Mouse (Mus musculus) forebrain, embryonic 13.5 days (tissue): ENCODE data around the gene Wipf3. TPM values are rescaled to one million over a fixed set of nuclear protein-coding genes. Genes with fewer than 3 reads are reported as not detected.

Experiments used
- ATAC-seq: fragments of 200-750 bp; cut with Nextera tagmentation; 2 replicates; pipeline ENCODE4 v1.8.0; 2017
- H3K27ac ChIP-seq: fragments of 300-500 bp; sonication (generic); 2 replicates; pipeline ENCODE4 v1.5.1; 2015; ENCODE audit warnings: inconsistent platforms, mild to moderate bottlenecking, moderate library complexity
- H3K27me3 ChIP-seq: fragments of 300-500 bp; sonication (generic); 2 replicates; pipeline ENCODE4 v1.6.1; 2015; ENCODE audit warnings: mild to moderate bottlenecking, inconsistent platforms
- H3K36me3 ChIP-seq: fragments of 300-500 bp; sonication (generic); 2 replicates; pipeline ENCODE4 v1.6.1; 2015; ENCODE audit warnings: mild to moderate bottlenecking, inconsistent platforms; ENCODE audit not compliant: poor library complexity, severe bottlenecking
- H3K4me1 ChIP-seq: fragments of 300-500 bp; sonication (generic); 2 replicates; pipeline ENCODE4 v1.6.1; 2015; ENCODE audit warnings: inconsistent platforms
- H3K4me2 ChIP-seq: fragments of 300-500 bp; sonication (generic); 2 replicates; pipeline ENCODE4 v1.6.1; 2015; ENCODE audit warnings: inconsistent platforms, mild to moderate bottlenecking, moderate library complexity
- H3K4me3 ChIP-seq: fragments of 300-500 bp; sonication (generic); 2 replicates; pipeline ENCODE4 v1.5.1; 2015; ENCODE audit warnings: mild to moderate bottlenecking, inconsistent platforms
- H3K9ac ChIP-seq: fragments of 300-500 bp; sonication (generic); 2 replicates; pipeline ENCODE4 v1.6.1; 2015; ENCODE audit warnings: mild to moderate bottlenecking, inconsistent platforms
- H3K9me3 ChIP-seq: fragments of 300-500 bp; sonication (generic); replicated peaks from 2 replicates; pipeline ENCODE4 v1.6.1; 2016; ENCODE audit warnings: inconsistent platforms
- WGBS: fragments of 180-500 bp; shearing (Covaris S2); methylation state at CpG from one replicate; pipeline ENCODE4 v1.1.7; 2015; 5-methylcytosine and 5-hydroxymethylcytosine counted together
- polyA plus RNA-seq: library from polyadenylated mRNA; unstranded; fragments of >200 nt; fragmentation: Nextera tagmentation; extraction: Ambion mirVana; gene quantifications from 2 replicates; pipeline ENCODE4 v1.2.1, GENCODE M21; 2015

The Wipf3 gene
- polyA plus RNA-seq, 1 experiment from 2014 or later, result 2.4 TPM

GRCm38 (mm10) chr6:54435663-54436062 is 6.3 kb downstream of the Wipf3 start:
- Histone ChIP-seq H3K9me3 (no peaks in the 10 kb centered on the region), H3K9ac (no peak overlapping the region), H3K27ac (no peak overlapping the region), H3K4me2 (no peak overlapping the region), H3K36me3 (no peaks in the 10 kb centered on the region), H3K4me1 (peaks cover 52% of the 10 kb centered on the region), H3K4me3 (no peak overlapping the region), H3K27me3 (peaks cover 5% of the 10 kb centered on the region)
- WGBS, result 29% methylated on average over 7 of the region's 7 CpGs
- ATAC-seq, result no peak; the same call in 1 of the 2 replicates

DNA sequence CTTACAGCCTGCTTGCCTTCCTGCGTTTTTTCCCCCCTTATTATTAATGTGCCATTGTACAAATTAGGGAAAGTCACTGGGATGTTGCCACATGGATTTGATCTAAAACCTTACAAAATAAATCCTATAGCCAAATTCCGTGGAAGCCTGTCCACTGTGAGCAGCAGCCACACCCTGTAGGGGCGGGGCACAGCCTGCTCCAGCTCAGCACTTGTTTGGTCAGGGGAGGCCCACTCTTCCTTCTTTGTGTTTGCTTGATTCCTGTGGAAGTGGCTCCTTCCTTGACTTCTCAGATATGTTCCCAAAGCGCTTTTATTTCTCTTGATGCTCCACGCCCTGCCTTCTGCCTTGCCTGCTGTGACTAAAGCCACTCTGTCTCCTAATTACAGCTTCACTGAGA is 6.9 kb downstream of the Wipf3 start:
- no peaks in the 10 kb centered on the region for H3K9me3 ChIP-seq
- peaks cover 46% of the 10 kb centered on the region for H3K4me1 ChIP-seq
- H3K9ac ChIP-seq, result no peak overlapping the region
- WGBS, result 72% methylated on average over 5 of the region's 5 CpGs
- H3K4me2 ChIP-seq, result no peak overlapping the region
- H3K27ac ChIP-seq, result no peak overlapping the region
- no peaks in the 10 kb centered on the region for H3K36me3 ChIP-seq
- H3K4me3 ChIP-seq, result no peak overlapping the region
- ATAC-seq, result no peak
- H3K27me3 ChIP-seq, result no peaks in the 10 kb centered on the region

DNA sequence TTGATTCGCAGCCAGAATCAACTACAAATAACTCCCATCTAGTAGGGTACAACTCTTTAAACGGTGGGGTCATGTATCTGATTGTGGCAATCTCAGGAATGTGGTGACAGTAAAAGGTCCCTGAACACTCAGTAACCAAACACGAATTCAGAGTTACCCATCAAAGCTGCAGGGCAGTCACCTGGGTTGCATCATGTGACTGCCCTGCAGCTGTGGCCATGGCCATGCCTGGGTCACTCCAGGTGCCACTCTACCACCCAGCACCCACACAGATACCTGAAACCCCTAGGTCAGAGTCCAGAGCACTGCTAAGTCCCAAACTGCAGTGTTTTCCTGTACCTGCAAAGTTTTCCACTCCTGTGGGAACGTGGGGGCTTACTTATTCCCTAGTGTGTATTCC is 9.1 kb downstream of the Wipf3 start:
- no peak overlapping the region for H3K4me3 ChIP-seq
- peaks cover 26% of the 10 kb centered on the region for H3K4me1 ChIP-seq
- no peaks in the 10 kb centered on the region for H3K9me3 ChIP-seq
- 89% methylated on average over 4 of the region's 4 CpGs for whole genome bisulfite sequencing
- H3K27me3 ChIP-seq, result no peaks in the 10 kb centered on the region
- no peaks in the 10 kb centered on the region for H3K36me3 ChIP-seq
- ATAC-seq, result no peak
- no peak overlapping the region for H3K4me2 ChIP-seq
- H3K9ac ChIP-seq, result no peak overlapping the region
- no peak overlapping the region for H3K27ac ChIP-seq

DNA sequence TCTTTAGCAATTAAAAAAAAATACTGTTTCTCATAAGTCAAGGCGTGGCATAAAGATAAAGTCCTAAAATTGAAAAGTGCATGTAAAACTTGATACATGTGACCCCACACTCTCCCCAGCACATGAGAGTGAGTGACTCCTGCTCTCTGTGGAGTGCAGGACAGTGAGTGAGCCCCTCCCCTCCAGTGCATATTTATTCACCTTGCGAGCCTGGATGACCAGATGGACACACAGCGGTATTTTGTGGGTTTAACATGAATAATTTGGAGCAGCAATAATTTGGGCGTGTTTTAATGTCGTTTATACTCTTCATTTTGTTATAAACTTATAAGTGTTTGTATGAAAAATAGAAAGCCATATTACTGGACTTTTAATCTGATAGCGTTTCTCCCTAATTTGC is 11.3 kb downstream of the Wipf3 start:
- Histone ChIP-seq H3K27ac (no peak overlapping the region), H3K9ac (no peak overlapping the region), H3K4me2 (no peak overlapping the region), H3K36me3 (no peaks in the 10 kb centered on the region), H3K27me3 (no peaks in the 10 kb centered on the region), H3K4me3 (no peak overlapping the region), H3K4me1 (peaks cover 11% of the 10 kb centered on the region), H3K9me3 (no peaks in the 10 kb centered on the region)
- ATAC-seq, result no peak
- WGBS, result 93% methylated on average over 6 of the region's 6 CpGs

GRCm38 (mm10) chr6:54443657-54444056 is 14.3 kb downstream of the Wipf3 start:
- Histone ChIP-seq H3K27me3 (no peaks in the 10 kb centered on the region), H3K36me3 (no peaks in the 10 kb centered on the region), H3K9ac (no peak overlapping the region), H3K4me1 (peaks cover 6% of the 10 kb centered on the region; the same call in 1 of the 2 replicates), H3K27ac (no peak overlapping the region), H3K4me2 (no peak overlapping the region), H3K4me3 (no peak overlapping the region), H3K9me3 (no peaks in the 10 kb centered on the region)
- 86% methylated on average over 4 of the region's 4 CpGs for WGBS
- no peak for ATAC-seq

DNA sequence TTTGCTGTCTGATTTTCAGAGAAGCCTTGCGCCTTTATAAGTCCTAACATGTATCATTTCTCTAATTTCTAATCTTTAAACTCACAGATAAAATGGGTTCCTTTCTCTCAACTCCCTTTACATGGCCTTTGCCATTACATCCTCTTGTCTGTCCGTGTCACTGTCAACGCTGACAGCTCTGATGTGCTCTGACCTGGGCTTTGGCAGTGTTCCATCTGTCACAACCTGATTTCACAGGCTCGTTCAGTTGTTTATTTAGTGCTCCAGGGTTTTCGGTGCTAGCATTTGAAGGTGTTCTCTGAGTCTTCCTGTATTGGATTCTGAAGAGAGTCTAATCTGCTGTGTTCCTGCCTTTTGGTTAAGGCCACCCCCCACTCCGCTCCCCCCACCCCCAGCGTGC is 14.7 kb downstream of the Wipf3 start:
- H3K4me2 ChIP-seq, result no peak overlapping the region
- no peaks in the 10 kb centered on the region for H3K27me3 ChIP-seq
- H3K9me3 ChIP-seq, result no peaks in the 10 kb centered on the region
- 72% methylated on average over 7 of the region's 7 CpGs for WGBS
- peaks cover 6% of the 10 kb centered on the region; the same call in 1 of the 2 replicates for H3K4me1 ChIP-seq
- no peak overlapping the region for H3K4me3 ChIP-seq
- no peak overlapping the region for H3K27ac ChIP-seq
- no peaks in the 10 kb centered on the region for H3K36me3 ChIP-seq
- H3K9ac ChIP-seq, result no peak overlapping the region
- no peak for ATAC-seq

- H3K4me2 ChIP-seq, result no peak overlapping the region
- no peak overlapping the region for H3K9ac ChIP-seq
- H3K27me3 ChIP-seq, result no peaks in the 10 kb centered on the region
- no peaks in the 10 kb centered on the region for H3K36me3 ChIP-seq
- WGBS, result 91% methylated on average over 7 of the region's 7 CpGs
- peaks cover 6% of the 10 kb centered on the region; the same call in 1 of the 2 replicates for H3K4me1 ChIP-seq
- no peak overlapping the region for H3K4me3 ChIP-seq
- no peak overlapping the region for H3K27ac ChIP-seq
- ATAC-seq, result no peak
- H3K9me3 ChIP-seq, result no peaks in the 10 kb centered on the region
These were observed 15.9 kb downstream of the Wipf3 start for GRCm38 (mm10) chr6:54445249-54445818.

DNA sequence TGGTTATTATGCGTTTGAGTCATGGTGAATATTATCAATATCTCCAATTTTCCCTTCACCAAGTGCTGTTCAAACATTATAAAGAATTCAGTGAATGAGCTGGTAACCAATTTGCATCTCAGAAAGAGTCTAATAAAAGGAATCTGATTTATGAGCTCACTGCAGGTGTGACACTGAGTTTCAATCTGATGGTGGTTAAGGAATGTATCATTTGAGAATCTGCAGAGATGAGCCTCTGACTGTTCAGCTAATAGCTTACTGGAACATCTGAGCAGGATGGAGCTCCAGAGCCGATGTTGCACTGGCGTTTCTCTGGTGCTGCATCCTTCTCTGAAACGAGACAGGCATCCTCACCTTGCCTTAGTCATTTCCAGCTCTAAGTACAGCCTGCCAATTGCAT is 17.9 kb downstream of the Wipf3 start:
- H3K4me3 ChIP-seq, result no peak overlapping the region
- H3K4me1 ChIP-seq, result peaks cover 6% of the 10 kb centered on the region; the same call in 1 of the 2 replicates
- no peaks in the 10 kb centered on the region for H3K27me3 ChIP-seq
- 0 out of 2 replicates have a peak, but pooled peaks have one; percentile 21 for ATAC-seq
- WGBS, result 78% methylated on average over 4 of the region's 4 CpGs
- peak overlapping the region; percentile 5; the same call in 1 of the 2 replicates for H3K27ac ChIP-seq
- no peak overlapping the region for H3K4me2 ChIP-seq
- H3K9me3 ChIP-seq, result no peaks in the 10 kb centered on the region
- H3K36me3 ChIP-seq, result no peaks in the 10 kb centered on the region
- H3K9ac ChIP-seq, result no peak overlapping the region

DNA sequence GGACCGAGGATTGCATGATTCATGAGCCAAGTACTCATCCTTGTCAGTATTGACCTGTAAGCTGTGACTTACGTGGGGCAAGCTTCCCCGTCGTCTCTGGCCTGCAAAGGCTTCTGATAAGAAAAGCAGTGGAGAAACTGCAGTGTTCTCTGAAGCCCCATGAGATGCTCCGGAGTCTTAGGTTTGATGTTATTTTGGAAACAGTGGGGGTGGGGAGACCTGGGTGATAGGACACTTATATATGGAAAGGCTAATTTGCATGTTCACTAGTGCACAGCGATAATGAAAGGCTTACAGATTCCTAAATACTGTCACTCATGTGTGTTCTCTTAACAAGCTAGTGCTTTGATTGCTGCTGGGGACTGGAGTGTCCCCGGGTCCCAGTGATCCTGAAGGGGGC is 30.3 kb downstream of the Wipf3 start:
- no peak overlapping the region for H3K27ac ChIP-seq
- H3K9me3 ChIP-seq, result no peaks in the 10 kb centered on the region
- no peak for ATAC-seq
- peaks cover 42% of the 10 kb centered on the region for H3K4me1 ChIP-seq
- no peak overlapping the region for H3K9ac ChIP-seq
- H3K4me3 ChIP-seq, result no peak overlapping the region
- WGBS, result 52% methylated on average over 7 of the region's 7 CpGs
- peaks cover 12% of the 10 kb centered on the region; the same call in 1 of the 2 replicates for H3K27me3 ChIP-seq
- no peak overlapping the region for H3K4me2 ChIP-seq
- no peaks in the 10 kb centered on the region for H3K36me3 ChIP-seq

DNA sequence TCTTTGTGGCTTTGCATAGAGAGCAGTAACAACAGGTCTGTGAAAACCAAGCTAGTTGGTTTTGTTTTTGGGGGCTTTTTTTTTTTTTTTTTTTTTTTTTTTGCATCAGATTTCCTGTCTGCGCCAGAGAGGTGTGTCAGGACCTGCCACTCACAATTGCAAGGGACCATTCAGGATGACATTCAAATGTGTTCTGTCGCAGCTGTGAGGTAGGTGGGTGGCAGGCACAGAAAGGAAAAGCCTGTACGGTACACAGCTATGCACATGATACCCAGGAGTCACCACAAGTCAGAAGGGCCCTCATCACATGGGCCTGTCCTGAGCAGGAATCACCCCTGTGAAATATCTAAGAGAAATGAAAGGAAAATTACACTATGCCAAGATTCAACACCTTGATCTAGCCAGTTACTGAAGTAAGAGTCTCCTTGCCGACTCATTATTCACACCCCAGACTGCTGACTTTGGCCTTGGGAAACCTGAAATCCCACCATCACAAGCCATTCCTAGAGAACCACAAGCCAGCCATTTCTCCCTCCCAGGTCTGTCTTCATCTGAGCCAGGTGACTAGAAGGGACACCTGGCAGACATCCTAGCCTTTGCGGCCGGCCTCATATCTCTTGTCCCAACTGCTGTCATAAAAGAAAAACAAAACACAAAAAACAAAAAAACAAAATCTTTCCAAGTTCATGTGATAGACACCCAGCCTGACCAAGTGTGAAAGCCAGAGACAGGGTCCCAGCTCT is 30.9 kb downstream of the Wipf3 start:
- peaks cover 17% of the 10 kb centered on the region; the same call in 1 of the 2 replicates for H3K27me3 ChIP-seq
- H3K4me3 ChIP-seq, result no peak overlapping the region
- H3K36me3 ChIP-seq, result no peaks in the 10 kb centered on the region
- ATAC-seq, result peak; percentile 42; the same call in 1 of the 2 replicates
- H3K9me3 ChIP-seq, result no peaks in the 10 kb centered on the region
- H3K4me2 ChIP-seq, result no peak overlapping the region
- 66% methylated on average over 6 of the region's 6 CpGs for WGBS
- H3K9ac ChIP-seq, result no peak overlapping the region
- H3K27ac ChIP-seq, result no peak overlapping the region
- H3K4me1 ChIP-seq, result peaks cover 42% of the 10 kb centered on the region

DNA sequence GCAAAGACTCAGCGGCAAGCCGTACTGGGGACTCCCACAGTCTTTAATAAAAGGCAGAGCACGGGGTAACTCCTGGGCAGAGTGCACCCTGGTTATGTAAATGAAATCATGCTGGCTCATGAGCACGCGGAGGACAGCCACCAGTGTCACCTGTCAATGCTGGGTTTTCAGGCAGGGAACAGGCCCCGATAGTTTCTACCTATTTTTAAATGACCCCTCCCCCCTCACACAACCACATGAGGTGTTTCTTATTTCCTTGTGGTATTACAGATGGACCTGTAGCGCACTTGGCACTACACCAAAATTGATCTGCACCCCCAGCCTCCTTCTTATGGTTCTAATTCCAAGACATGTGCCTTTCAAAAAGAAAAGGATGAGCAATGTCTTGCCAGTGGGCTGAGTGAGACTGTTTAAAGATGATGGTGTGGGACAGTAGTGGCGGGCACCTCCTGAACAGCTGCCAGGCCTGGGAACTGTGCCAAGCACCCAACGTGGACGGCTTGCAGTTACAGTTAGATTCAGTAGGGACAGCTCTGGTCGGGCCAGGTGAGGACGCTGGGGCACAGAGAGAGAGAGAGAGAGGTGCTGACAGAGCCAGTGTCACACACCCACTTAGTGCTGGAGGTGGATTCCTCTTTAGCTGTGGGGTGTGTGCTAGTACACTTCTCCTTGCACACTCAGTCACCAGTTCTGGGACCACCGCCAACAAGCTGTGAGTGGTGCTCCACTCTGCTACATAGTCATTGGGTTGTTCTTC is 31.7 kb downstream of the Wipf3 start:
- 54% methylated on average over 13 of the region's 13 CpGs for WGBS
- Histone ChIP-seq H3K4me2 (no peak overlapping the region), H3K4me3 (no peak overlapping the region), H3K27ac (no peak overlapping the region), H3K27me3 (peaks cover 17% of the 10 kb centered on the region; the same call in 1 of the 2 replicates), H3K36me3 (no peaks in the 10 kb centered on the region), H3K9me3 (no peaks in the 10 kb centered on the region), H3K4me1 (peaks cover 42% of the 10 kb centered on the region), H3K9ac (no peak overlapping the region)
- 0 out of 2 replicates have a peak, but pooled peaks have one; percentile 28 for ATAC-seq

DNA sequence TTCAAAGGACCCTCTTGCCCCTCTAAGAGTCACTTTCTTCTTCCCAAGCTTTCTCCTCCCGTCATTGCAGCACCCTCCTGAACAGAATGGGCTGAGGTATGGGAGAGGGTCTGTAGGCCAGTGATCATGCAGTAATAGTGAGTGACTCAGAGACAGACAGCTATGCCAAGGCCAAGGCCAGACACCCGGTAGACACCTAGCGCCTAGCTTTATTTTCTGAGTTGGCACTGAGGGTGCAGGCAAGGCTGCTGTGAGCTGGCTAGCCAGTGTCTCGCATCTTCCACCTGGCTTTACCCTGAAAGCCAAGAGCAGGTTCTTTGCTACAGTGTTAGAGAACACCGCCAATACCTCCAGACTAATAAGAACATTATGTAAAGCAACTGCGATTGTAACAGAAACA is 33.4 kb downstream of the Wipf3 start:
- Histone ChIP-seq H3K4me2 (no peak overlapping the region), H3K4me3 (no peak overlapping the region), H3K36me3 (no peaks in the 10 kb centered on the region), H3K27me3 (peaks cover 17% of the 10 kb centered on the region; the same call in 1 of the 2 replicates), H3K9ac (no peak overlapping the region), H3K9me3 (no peaks in the 10 kb centered on the region), H3K4me1 (peaks cover 42% of the 10 kb centered on the region), H3K27ac (no peak overlapping the region)
- 79% methylated on average over 6 of the region's 6 CpGs for WGBS
- no peak for ATAC-seq
